7 mouse cellular contexts compared by ENCODE assay signal in genomic region chr9:49873550-49873949, GRCm38 (mm10).
DNase-seq lines count a peak whose midpoint lies in the region; ATAC-seq and TF ChIP-seq lines count a peak whose summit lies in the region.

No protein-coding gene starts in this region.

- 0 out of 2 replicates have a peak overlapping the region, but pooled peaks have one; percentile 26 for H3K9ac ChIP-seq in neural tube, embryonic 14.5 days (replicated peaks; ENCODE audit: low read depth, low read length)

- H3K4me3 ChIP-seq in E14TG2a.4 (replicated peaks; ENCODE audit: low read length), result peak overlapping the region; percentile 63
- H3K4me3 ChIP-seq in neural tube, embryonic 14.5 days (ENCODE audit: low read depth, low read length), result peak overlapping the region; percentile 7; the same call in 1 of the 2 replicates

- peak overlapping the region; percentile 49 for H3K27ac ChIP-seq in neural tube, embryonic 14.5 days (ENCODE audit: low read depth, low read length)

- H3K4me1 ChIP-seq in E14TG2a.4 (replicated peaks; ENCODE audit: low read depth, low read length), result peaks cover 22% of the 10 kb centered on the region
- no peaks in the 10 kb centered on the region for H3K4me1 ChIP-seq in neural tube, embryonic 14.5 days (ENCODE audit: control insufficient read depth, insufficient read depth, low read length)

- H3K4me2 ChIP-seq in neural tube, embryonic 14.5 days (ENCODE audit: low read depth, low read length), result peak overlapping the region; percentile 38

- intact Hi-C loops in heart, postnatal 14 days (cut with DNase I), result no loop called here

- no peak for TF ChIP-seq CTCF in E14TG2a.4 (conservative IDR thresholded peaks at IDR 0.05; ENCODE audit: low read length)

- H3K27me3 ChIP-seq in E14TG2a.4 (ENCODE audit: insufficient read depth, low read length), result peaks cover 3% of the 10 kb centered on the region; the same call in 1 of the 2 replicates
- H3K27me3 ChIP-seq in neural tube, embryonic 14.5 days (ENCODE audit: control insufficient read depth, insufficient read depth, low read length), result no peaks in the 10 kb centered on the region

- ATAC-seq in neural tube, embryonic 14.5 days (ENCODE audit: low read depth), result peak; percentile 97

- H3K9me3 ChIP-seq in E14TG2a.4 (ENCODE audit: low read length), result no peaks in the 10 kb centered on the region
- H3K9me3 ChIP-seq in neural tube, embryonic 14.5 days (ENCODE audit: control insufficient read depth, low read length), result no peaks in the 10 kb centered on the region

- 0% methylated on average over 3 of the region's 3 CpGs for WGBS in neural tube, embryonic 14.5 days

- H3K36me3 ChIP-seq in E14TG2a.4 (ENCODE audit: insufficient read depth, low read length), result no peaks in the 10 kb centered on the region
- no peaks in the 10 kb centered on the region for H3K36me3 ChIP-seq in neural tube, embryonic 14.5 days (ENCODE audit: control insufficient read depth, insufficient read depth, low read length)

- peak; percentile 69 for DNase-seq in ES-CJ7 (ENCODE audit: low read depth, low spot score)
- peak; percentile 89 for DNase-seq in embryo, embryonic 10.5 days (ENCODE audit: low spot score)
- peak; percentile 2 to 4 for DNase-seq in heart, postnatal 14 days
- peak; percentile 62 to 69 for DNase-seq in left cerebral cortex, adult 18-20 months (ENCODE audit: low spot score in 2 of 2)
- DNase-seq in ovary, adult 18-20 months (ENCODE audit: low spot score), result no peak
